Mouse (Mus musculus) heart, postnatal 25 days (tissue): ENCODE results near the gene Gm11027. TPM values are rescaled to one million over a fixed set of nuclear protein-coding genes. Genes with fewer than 3 reads are reported as not detected.

ENCODE experiments used
- DNase-seq: peaks from one replicate; pipeline ENCODE4 v3.0.0; 2022; ENCODE audit warnings: low spot score
- intact Hi-C: fragments of 180-260 bp; cut with DNase I; formaldehyde crosslinking; loops from one replicate; pipeline ENCODE4 v1.15.1; 2025
- total RNA-seq, 2 experiments: library from RNA; stranded (reverse); gene quantifications; 2 replicates each; pipeline ENCODE4 v1.2.3; 2021

The Gm11027 gene
- total RNA-seq, 2 experiments from 2014 or later: not detected

DNA sequence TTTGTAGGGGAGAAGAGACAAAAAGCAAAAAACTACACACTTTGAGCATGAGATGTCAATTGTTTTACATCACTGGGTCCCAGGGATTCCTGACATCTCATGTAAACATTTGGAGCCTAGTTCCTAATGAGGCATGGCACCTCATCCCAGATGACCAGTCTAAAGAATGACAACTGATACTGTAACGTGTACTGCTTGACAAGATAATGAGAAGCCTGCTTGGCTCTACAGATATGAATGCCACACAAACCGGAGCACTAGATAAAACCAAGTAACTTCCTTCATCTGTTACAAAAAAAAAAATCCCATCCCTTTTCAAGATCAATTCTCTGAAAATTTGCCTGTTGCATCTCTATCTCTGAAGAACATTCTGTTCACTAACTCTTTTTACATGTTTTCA is 1.8 kb downstream of the Gm11027 start:
- intact Hi-C loops: no loop called here
- no peak for DNase-seq

- no peak for DNase-seq
Observed at GRCm38 (mm10) chr12:116278541-116278940, 3.4 kb downstream of the Gm11027 start.

GRCm38 (mm10) chr12:116279181-116279580 is 4.0 kb downstream of the Gm11027 start:
- no peak for DNase-seq
- intact Hi-C loops: no loop called here

More at GRCm38 (mm10) chr12:116278541-116278940, 3.4 kb downstream of the Gm11027 start:
- intact Hi-C loops: no loop called here

DNA sequence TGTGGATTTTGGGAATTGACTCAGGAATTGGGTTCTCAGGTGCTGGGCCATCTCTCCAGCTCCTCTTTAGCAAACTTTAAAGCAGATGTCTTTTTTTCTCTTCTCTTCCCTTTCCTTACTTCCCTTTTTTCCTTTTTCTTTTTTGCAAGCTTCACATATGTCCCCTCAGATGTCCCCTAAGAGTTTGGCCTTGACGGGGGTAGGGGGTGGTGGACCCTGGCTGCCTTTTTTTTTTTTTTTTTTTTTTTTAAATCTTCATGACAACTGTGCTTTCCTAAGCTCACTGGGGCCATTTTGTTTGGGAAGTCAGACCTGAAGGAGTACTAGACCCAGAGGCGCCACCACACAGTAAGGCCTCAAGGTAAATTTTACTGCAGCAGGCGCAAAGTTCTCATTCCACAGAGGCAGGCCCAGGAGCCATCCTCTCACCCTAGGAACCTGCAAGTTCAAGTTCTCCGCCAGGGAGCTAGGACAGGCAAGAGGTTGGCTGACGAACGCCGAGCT is 5.0 kb downstream of the Gm11027 start:
- DNase-seq: no peak
- intact Hi-C loops: loop anchor here (1.0 to 5.0 kb wide), 3 partner anchors 17 to 122 kb away; partner anchors contain the start of gene Wdr60

GRCm38 (mm10) chr12:116280653-116281364 is 5.6 kb downstream of the Gm11027 start, which contains the start of gene Esyt2:
Gene Esyt2, plus strand, starts transcription at chr12:116281196.
- DNase-seq: peak; percentile 100
- intact Hi-C loops: loop anchor here (1.0 to 5.0 kb wide), 3 partner anchors 18 to 121 kb away; partner anchors contain the start of gene Wdr60

GRCm38 (mm10) chr12:116281427-116282281 is 6.5 kb downstream of the Gm11027 start:
- DNase-seq: peak; percentile 20
- intact Hi-C loops: loop anchor here (5.0 kb wide), 2 partner anchors 46 to 121 kb away; no protein-coding TSS in a partner anchor

- intact Hi-C loops: loop anchor here (5.0 kb wide), 2 partner anchors 44 to 119 kb away; no protein-coding TSS in a partner anchor
- no peak for DNase-seq
Observed at GRCm38 (mm10) chr12:116282856-116283255, 7.7 kb downstream of the Gm11027 start.

- DNase-seq: no peak
- intact Hi-C loops: loop anchor here (5.0 kb wide), 2 partner anchors 44 to 119 kb away; no protein-coding TSS in a partner anchor
Observed at GRCm38 (mm10) chr12:116283511-116283910, 8.3 kb downstream of the Gm11027 start.

DNA sequence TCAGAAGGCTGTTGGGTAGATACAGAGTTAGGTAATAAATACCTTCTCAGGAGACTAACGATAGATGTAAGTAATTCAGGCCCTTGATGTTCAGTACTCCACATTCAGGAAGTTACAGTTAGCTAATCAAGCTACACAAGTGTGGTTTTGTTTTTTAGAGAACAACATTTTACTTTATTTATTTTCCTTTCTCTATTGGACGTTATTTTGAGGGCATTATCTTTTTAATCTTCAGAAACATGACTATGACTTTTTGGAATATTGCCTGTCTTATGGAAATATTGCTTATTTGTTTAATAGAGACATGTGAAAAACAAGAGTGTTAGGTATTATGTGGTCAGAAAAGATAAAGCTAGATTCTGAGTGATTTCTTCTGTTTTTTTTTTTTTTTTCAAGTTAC is 18.0 kb downstream of the Gm11027 start:
- intact Hi-C loops: no loop called here
- no peak for DNase-seq

GRCm38 (mm10) chr12:116293599-116294292 is 18.6 kb downstream of the Gm11027 start:
- no peak for DNase-seq
- intact Hi-C loops: no loop called here

- no peak for DNase-seq
- intact Hi-C loops: no loop called here
Observed at GRCm38 (mm10) chr12:116299906-116300305, 24.7 kb downstream of the Gm11027 start.

DNA sequence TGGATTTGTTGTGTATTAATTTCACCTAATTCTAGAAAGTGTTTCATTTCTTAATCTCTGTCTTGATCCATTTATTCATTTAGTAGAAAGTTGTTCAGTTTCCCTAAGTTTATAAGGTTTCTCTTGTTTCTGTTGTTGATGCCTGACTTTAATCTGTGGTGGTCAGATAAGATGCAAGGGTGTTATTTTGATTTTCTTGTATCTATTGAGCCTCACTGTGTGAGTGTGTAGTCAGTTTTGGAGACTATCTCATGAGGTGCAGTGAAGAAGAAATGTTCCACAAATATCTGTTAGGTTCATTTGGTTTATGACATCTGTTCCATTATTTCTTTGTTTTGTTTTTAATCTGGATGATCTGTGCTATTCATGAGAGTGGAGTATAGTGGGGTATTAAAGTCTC is 27.0 kb downstream of the Gm11027 start:
- intact Hi-C loops: no loop called here
- no peak for DNase-seq

- intact Hi-C loops: no loop called here
- DNase-seq: no peak
Observed at GRCm38 (mm10) chr12:116306042-116306441, 30.9 kb downstream of the Gm11027 start.

DNA sequence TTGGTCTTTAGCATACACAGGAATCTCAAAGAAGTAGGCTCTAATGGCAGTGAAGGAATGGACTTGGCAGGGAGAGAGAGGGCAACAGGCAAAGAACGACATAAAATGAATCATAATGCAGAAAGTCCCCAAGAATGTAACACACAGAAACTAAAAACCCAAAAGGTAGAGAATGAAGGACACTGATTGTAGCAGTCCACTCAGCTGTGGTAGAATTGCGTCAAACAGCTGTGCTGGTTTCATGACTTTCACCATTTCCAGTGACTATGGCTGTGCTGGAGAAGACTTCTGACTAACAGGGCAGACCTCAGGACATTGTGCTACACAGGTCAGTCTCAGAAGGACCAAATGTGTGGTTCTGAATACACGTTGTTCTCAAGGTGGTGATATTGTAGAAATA is 32.7 kb downstream of the Gm11027 start:
- intact Hi-C loops: no loop called here
- no peak for DNase-seq

GRCm38 (mm10) chr12:116308612-116309011 is 33.4 kb downstream of the Gm11027 start:
- intact Hi-C loops: no loop called here
- DNase-seq: no peak

GRCm38 (mm10) chr12:116313816-116314215 is 38.6 kb downstream of the Gm11027 start:
- intact Hi-C loops: no loop called here
- DNase-seq: no peak

GRCm38 (mm10) chr12:116315498-116315897 is 40.3 kb downstream of the Gm11027 start:
- intact Hi-C loops: no loop called here

GRCm38 (mm10) chr12:116317818-116318217 is 42.6 kb downstream of the Gm11027 start:
- intact Hi-C loops: no loop called here
- DNase-seq: no peak

More at GRCm38 (mm10) chr12:116315498-116315897, 40.3 kb downstream of the Gm11027 start:
- no peak for DNase-seq
